ENCODE assay signal across 12 mouse cellular contexts in the genomic region with DNA sequence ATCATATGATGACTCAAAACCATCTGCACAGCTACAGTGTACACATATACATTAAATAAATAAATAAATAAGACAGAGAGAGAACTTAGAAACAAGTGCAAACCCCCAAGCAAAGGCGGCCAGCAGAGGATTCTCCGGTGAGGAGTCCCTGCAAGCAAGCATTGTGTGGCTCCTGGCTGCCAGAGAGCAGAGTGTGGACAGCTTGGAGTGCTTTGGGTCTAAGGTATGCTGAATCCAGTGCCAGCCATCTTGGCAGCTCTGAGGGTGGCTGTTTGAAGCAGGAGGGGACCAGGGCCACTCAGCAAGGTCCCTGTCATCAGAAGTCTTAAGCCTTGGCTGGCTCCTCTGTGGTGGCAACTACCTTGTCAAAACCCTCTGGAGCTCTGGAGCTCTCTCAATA. TPM values are rescaled to one million over a fixed set of nuclear protein-coding genes. Genes with fewer than 3 reads are reported as not detected.
"Had no signal": no experiment of that assay in that cellular context is flagged by ENCODE, and none has a peak within 500 bp of the region (broad histone marks: within the 10 kb centered on the region; RNA-seq: fewer than 3 reads in every experiment).

No protein-coding gene starts in this region.

- H3K27ac ChIP-seq: limb, embryonic 15.5 days; liver, embryonic 14.5 days; midbrain, embryonic 15.5 days; neural tube, embryonic 13.5 days had no signal

- H3K36me3 ChIP-seq: limb, embryonic 15.5 days; midbrain, embryonic 15.5 days; neural tube, embryonic 13.5 days had no signal

- DNase-seq: kidney, postnatal 25 days; layer of hippocampus, postnatal 36 days; lung, adult 18-20 months; lung, postnatal 36 days; retina, postnatal 1 day; right cerebral cortex, postnatal 4 days; thymus, postnatal 36 days had no signal

- H3K9me3 ChIP-seq: limb, embryonic 15.5 days; midbrain, embryonic 15.5 days; neural tube, embryonic 13.5 days had no signal

- H3K4me3 ChIP-seq: limb, embryonic 15.5 days; midbrain, embryonic 15.5 days; neural tube, embryonic 13.5 days had no signal

- H3K27me3 ChIP-seq: limb, embryonic 15.5 days; midbrain, embryonic 15.5 days; neural tube, embryonic 13.5 days had no signal

- H3K4me1 ChIP-seq: midbrain, embryonic 15.5 days; neural tube, embryonic 13.5 days had no signal

RNA-seq across cellular contexts. Expression of a gene that starts 12.7 kb away (rescaled TPM):
- total RNA-seq: megakaryocyte progenitor cell, adult 5-6 weeks had no signal
